Mouse (Mus musculus) neural tube, embryonic 14.5 days (tissue): ENCODE results near the gene Usp20. TPM values are rescaled to one million over a fixed set of nuclear protein-coding genes. Genes with fewer than 3 reads are reported as not detected.

Experiments
- ATAC-seq: fragments of 200-750 bp; cut with Nextera tagmentation; 2 replicates; pipeline ENCODE4 v1.8.0; 2017; ENCODE audit warnings: low read depth, mild to moderate bottlenecking, moderate TSS enrichment, moderate library complexity
- H3K27ac ChIP-seq: fragments of 300-500 bp; sonication (generic); 2 replicates; pipeline ENCODE4 v1.5.1; 2014; ENCODE audit warnings: low read depth, mild to moderate bottlenecking, control low read depth, low read length, moderate library complexity, mixed read lengths
- H3K27me3 ChIP-seq: fragments of 300-500 bp; sonication (generic); 2 replicates; pipeline ENCODE4 v1.6.1; 2014; ENCODE audit warnings: low read length; ENCODE audit not compliant: control insufficient read depth, insufficient read depth
- H3K36me3 ChIP-seq: fragments of 300-500 bp; sonication (generic); 2 replicates; pipeline ENCODE4 v1.6.1; 2014; ENCODE audit warnings: low read length, mixed read lengths; ENCODE audit not compliant: control insufficient read depth, insufficient read depth
- H3K4me1 ChIP-seq: fragments of 300-500 bp; sonication (generic); 2 replicates; pipeline ENCODE4 v1.6.1; 2014; ENCODE audit warnings: low read length; ENCODE audit not compliant: control insufficient read depth, insufficient read depth
- H3K4me2 ChIP-seq: fragments of 300-500 bp; sonication (generic); 2 replicates; pipeline ENCODE4 v1.6.1; 2014; ENCODE audit warnings: mild to moderate bottlenecking, low read depth, low read length, control low read depth
- H3K4me3 ChIP-seq: fragments of 300-500 bp; sonication (generic); 2 replicates; pipeline ENCODE4 v1.5.1; 2014; ENCODE audit warnings: low read depth, low read length, control low read depth, mixed read lengths
- H3K9ac ChIP-seq: fragments of 300-500 bp; sonication (generic); replicated peaks from 2 replicates; pipeline ENCODE4 v1.6.1; 2014; ENCODE audit warnings: low read depth, mild to moderate bottlenecking, control low read depth, low read length, mixed read lengths
- H3K9me3 ChIP-seq: fragments of 300-500 bp; sonication (generic); 2 replicates; pipeline ENCODE4 v1.6.1; 2016; ENCODE audit warnings: low read length; ENCODE audit not compliant: control insufficient read depth
- WGBS: fragments of 180-500 bp; shearing (Covaris S2); extraction: QIAGEN DNeasy Blood & Tissue Kit; methylation state at CpG from one replicate; pipeline ENCODE4 v1.1.7; 2014; 5-methylcytosine and 5-hydroxymethylcytosine counted together
- polyA plus RNA-seq: library from polyadenylated mRNA; unstranded; fragments of >200 nt; fragmentation: Nextera tagmentation; extraction: Ambion mirVana; gene quantifications from 2 replicates; pipeline ENCODE4 v1.2.1, GENCODE M21; 2014

The Usp20 gene
- polyA plus RNA-seq, 1 experiment from 2014 or later = 32.6 TPM

GRCm38 (mm10) chr2:31005453-31005852 is 23.4 kb downstream of the Usp20 start:
- Histone ChIP-seq H3K4me1 (no peaks in the 10 kb centered on the region), H3K4me2 (no peak overlapping the region), H3K27ac (no peak overlapping the region), H3K27me3 (no peaks in the 10 kb centered on the region), H3K9ac (no peak overlapping the region), H3K9me3 (no peaks in the 10 kb centered on the region), H3K36me3 (peaks cover 48% of the 10 kb centered on the region), H3K4me3 (no peak overlapping the region)
- ATAC-seq = no peak
- 69% methylated on average over 2 of the region's 2 CpGs for WGBS

- ATAC-seq = no peak
- WGBS = 67% methylated on average over 5 of the region's 5 CpGs
- Histone ChIP-seq H3K9me3 (no peaks in the 10 kb centered on the region), H3K4me2 (no peak overlapping the region), H3K36me3 (peaks cover 51% of the 10 kb centered on the region), H3K9ac (no peak overlapping the region), H3K27ac (no peak overlapping the region), H3K4me1 (no peaks in the 10 kb centered on the region), H3K27me3 (no peaks in the 10 kb centered on the region), H3K4me3 (no peak overlapping the region)
Measured at GRCm38 (mm10) chr2:31006434-31006833, 24.4 kb downstream of the Usp20 start.

- Histone ChIP-seq H3K4me1 (no peaks in the 10 kb centered on the region), H3K27me3 (no peaks in the 10 kb centered on the region), H3K9ac (no peak overlapping the region), H3K4me3 (no peak overlapping the region), H3K27ac (no peak overlapping the region), H3K36me3 (peaks cover 48% of the 10 kb centered on the region), H3K9me3 (no peaks in the 10 kb centered on the region), H3K4me2 (no peak overlapping the region)
- no peak for ATAC-seq
- 87% methylated on average over 5 of the region's 5 CpGs for WGBS
Measured at GRCm38 (mm10) chr2:31007208-31007607, 25.1 kb downstream of the Usp20 start.

- no peak overlapping the region for H3K4me3 ChIP-seq
- H3K4me2 ChIP-seq = no peak overlapping the region
- no peaks in the 10 kb centered on the region for H3K9me3 ChIP-seq
- WGBS = 75% methylated on average over 14 of the region's 14 CpGs
- no peak overlapping the region for H3K27ac ChIP-seq
- H3K4me1 ChIP-seq = no peaks in the 10 kb centered on the region
- ATAC-seq = no peak
- peaks cover 44% of the 10 kb centered on the region for H3K36me3 ChIP-seq
- H3K27me3 ChIP-seq = no peaks in the 10 kb centered on the region
- no peak overlapping the region for H3K9ac ChIP-seq
Measured at GRCm38 (mm10) chr2:31013371-31014120, 31.5 kb downstream of the Usp20 start.

GRCm38 (mm10) chr2:31017625-31018317 is 35.7 kb downstream of the Usp20 start:
- peaks cover 59% of the 10 kb centered on the region for H3K36me3 ChIP-seq
- ATAC-seq = no peak
- H3K4me1 ChIP-seq = no peaks in the 10 kb centered on the region
- no peak overlapping the region for H3K27ac ChIP-seq
- H3K9me3 ChIP-seq = no peaks in the 10 kb centered on the region
- WGBS = 92% methylated on average over 18 of the region's 18 CpGs
- no peak overlapping the region for H3K4me3 ChIP-seq
- no peak overlapping the region for H3K4me2 ChIP-seq
- H3K27me3 ChIP-seq = no peaks in the 10 kb centered on the region
- H3K9ac ChIP-seq = no peak overlapping the region

- H3K36me3 ChIP-seq = peaks cover 52% of the 10 kb centered on the region
- no peak overlapping the region for H3K27ac ChIP-seq
- H3K4me1 ChIP-seq = no peaks in the 10 kb centered on the region
- no peaks in the 10 kb centered on the region for H3K9me3 ChIP-seq
- 87% methylated on average over 8 of the region's 8 CpGs for WGBS
- H3K9ac ChIP-seq = no peak overlapping the region
- no peak overlapping the region for H3K4me3 ChIP-seq
- ATAC-seq = no peak
- no peak overlapping the region for H3K4me2 ChIP-seq
- H3K27me3 ChIP-seq = no peaks in the 10 kb centered on the region
Measured at GRCm38 (mm10) chr2:31018519-31018918, 36.4 kb downstream of the Usp20 start.

GRCm38 (mm10) chr2:31019011-31019410 is 36.9 kb downstream of the Usp20 start:
- H3K4me3 ChIP-seq = no peak overlapping the region
- ATAC-seq = no peak

GRCm38 (mm10) chr2:31020202-31020601 is 38.1 kb downstream of the Usp20 start:
- Histone ChIP-seq H3K4me1 (no peaks in the 10 kb centered on the region), H3K9ac (no peak overlapping the region), H3K4me3 (no peak overlapping the region), H3K4me2 (no peak overlapping the region), H3K9me3 (no peaks in the 10 kb centered on the region), H3K27me3 (no peaks in the 10 kb centered on the region), H3K27ac (no peak overlapping the region), H3K36me3 (peaks cover 50% of the 10 kb centered on the region)
- 98% methylated on average over 2 of the region's 2 CpGs for WGBS
- no peak for ATAC-seq

More at GRCm38 (mm10) chr2:31019011-31019410, 36.9 kb downstream of the Usp20 start:
- no peaks in the 10 kb centered on the region for H3K4me1 ChIP-seq
- no peak overlapping the region for H3K4me2 ChIP-seq
- H3K36me3 ChIP-seq = peaks cover 50% of the 10 kb centered on the region
- no peaks in the 10 kb centered on the region for H3K27me3 ChIP-seq
- H3K9me3 ChIP-seq = no peaks in the 10 kb centered on the region
- H3K27ac ChIP-seq = no peak overlapping the region
- H3K9ac ChIP-seq = no peak overlapping the region
- WGBS = 90% methylated on average over 8 of the region's 8 CpGs

- H3K36me3 ChIP-seq = peaks cover 28% of the 10 kb centered on the region
- H3K9ac ChIP-seq = no peak overlapping the region
- H3K27me3 ChIP-seq = no peaks in the 10 kb centered on the region
- no peaks in the 10 kb centered on the region for H3K9me3 ChIP-seq
- H3K4me3 ChIP-seq = no peak overlapping the region
- WGBS = 81% methylated on average over 5 of the region's 5 CpGs
- no peak for ATAC-seq
- H3K27ac ChIP-seq = no peak overlapping the region
- no peaks in the 10 kb centered on the region for H3K4me1 ChIP-seq
- H3K4me2 ChIP-seq = no peak overlapping the region
Measured at GRCm38 (mm10) chr2:31023940-31024339, 41.9 kb downstream of the Usp20 start.
